Mouse (Mus musculus) lung, embryonic 16.5 days (tissue): ENCODE results near the gene Arhgap32. TPM values are rescaled to one million over a fixed set of nuclear protein-coding genes. Genes with fewer than 3 reads are reported as not detected.

Experiments used
- ATAC-seq: fragments of 200-750 bp; cut with Nextera tagmentation; 2 replicates; pipeline ENCODE4 v1.8.0; 2017; ENCODE audit warnings: low read depth, mild to moderate bottlenecking, moderate library complexity
- H3K27ac ChIP-seq: fragments of 300-500 bp; sonication (generic); 2 replicates; pipeline ENCODE4 v1.5.1; 2014; ENCODE audit warnings: mild to moderate bottlenecking, control low read depth, low read length
- H3K27me3 ChIP-seq: fragments of 300-500 bp; sonication (generic); 2 replicates; pipeline ENCODE4 v1.6.1; 2014; ENCODE audit warnings: low read depth, low read length, mixed read lengths; ENCODE audit not compliant: control insufficient read depth, insufficient read depth
- H3K36me3 ChIP-seq: fragments of 300-500 bp; sonication (generic); 2 replicates; pipeline ENCODE4 v1.6.1; 2014; ENCODE audit warnings: low read length; ENCODE audit not compliant: control insufficient read depth, insufficient read depth
- H3K4me1 ChIP-seq: fragments of 300-500 bp; sonication (generic); replicated peaks from 2 replicates; pipeline ENCODE4 v1.6.1; 2014; ENCODE audit warnings: low read length, mixed read lengths; ENCODE audit not compliant: control insufficient read depth, insufficient read depth
- H3K4me2 ChIP-seq: fragments of 300-500 bp; sonication (generic); 2 replicates; pipeline ENCODE4 v1.6.1; 2014; ENCODE audit warnings: low read depth, low read length, control low read depth
- H3K4me3 ChIP-seq: fragments of 300-500 bp; sonication (generic); 2 replicates; pipeline ENCODE4 v1.5.1; 2014; ENCODE audit warnings: mild to moderate bottlenecking, low read length, control low read depth
- H3K9ac ChIP-seq: fragments of 300-500 bp; sonication (generic); 2 replicates; pipeline ENCODE4 v1.6.1; 2014; ENCODE audit warnings: low read length, control low read depth
- H3K9me3 ChIP-seq: fragments of 300-500 bp; sonication (generic); 2 replicates; pipeline ENCODE4 v1.6.1; 2016; ENCODE audit warnings: low read length; ENCODE audit not compliant: control insufficient read depth
- WGBS: fragments of 180-500 bp; shearing (Covaris S2); extraction: QIAGEN DNeasy Blood & Tissue Kit; methylation state at CpG from one replicate; pipeline ENCODE4 v1.1.7; 2014; 5-methylcytosine and 5-hydroxymethylcytosine counted together
- polyA plus RNA-seq: library from polyadenylated mRNA; unstranded; fragments of >200 nt; fragmentation: Nextera tagmentation; extraction: Ambion mirVana; gene quantifications from 2 replicates; pipeline ENCODE4 v1.2.1, GENCODE M21; 2015

Gene Arhgap32
- polyA plus RNA-seq, 1 experiment from 2014 or later = 4.9 TPM

- H3K27ac ChIP-seq = no peak overlapping the region
- H3K4me2 ChIP-seq = no peak overlapping the region
- H3K27me3 ChIP-seq = no peaks in the 10 kb centered on the region
- no peak for ATAC-seq
- H3K9me3 ChIP-seq = no peaks in the 10 kb centered on the region
- no peak overlapping the region for H3K4me3 ChIP-seq
- H3K9ac ChIP-seq = no peak overlapping the region
- no peaks in the 10 kb centered on the region for H3K36me3 ChIP-seq
- 83% methylated on average over 5 of the region's 5 CpGs for WGBS
- no peaks in the 10 kb centered on the region for H3K4me1 ChIP-seq
Observed at GRCm38 (mm10) chr9:32208071-32208470, 92.1 kb downstream of the Arhgap32 start.

DNA sequence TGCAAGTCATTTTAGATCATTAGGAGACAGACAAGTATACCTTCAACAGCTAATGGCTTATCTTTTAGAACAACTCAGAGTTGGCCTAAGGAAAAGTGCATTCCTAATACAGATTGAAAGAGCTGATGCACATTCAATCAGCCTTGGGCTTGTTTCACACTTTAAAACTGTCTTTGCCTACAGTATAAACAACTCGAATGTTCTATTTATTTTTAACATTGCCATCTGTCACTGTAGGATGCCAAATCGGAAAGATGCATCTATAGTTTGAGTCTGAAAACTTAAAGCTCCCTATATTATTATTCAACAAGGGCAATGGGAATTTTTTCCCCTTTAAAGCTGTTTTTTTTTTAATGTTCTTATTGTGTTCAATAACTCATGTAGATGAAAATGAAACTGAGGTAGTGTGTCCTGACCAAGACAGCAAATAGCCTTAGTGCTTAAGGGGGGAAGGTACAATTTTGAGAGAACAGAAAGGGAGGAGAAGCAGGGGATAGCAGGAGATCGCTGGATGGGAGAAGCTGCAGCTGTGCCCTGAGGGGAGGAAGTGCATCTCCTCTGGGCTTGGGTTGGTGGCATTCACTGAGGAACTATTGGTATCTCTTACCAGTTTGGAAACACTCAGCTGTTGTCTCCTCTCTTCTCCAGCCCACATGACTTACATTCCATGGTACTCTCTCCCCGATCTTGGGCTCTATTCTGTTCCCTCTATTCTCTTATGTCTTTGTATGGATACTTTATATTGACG lies 101.1 kb downstream of the Arhgap32 start:
- H3K36me3 ChIP-seq = no peaks in the 10 kb centered on the region
- H3K4me3 ChIP-seq = no peak overlapping the region
- WGBS = 69% methylated on average over 5 of the region's 5 CpGs
- no peaks in the 10 kb centered on the region for H3K9me3 ChIP-seq
- no peak overlapping the region for H3K9ac ChIP-seq
- no peaks in the 10 kb centered on the region for H3K27me3 ChIP-seq
- ATAC-seq = no peak
- H3K4me1 ChIP-seq = no peaks in the 10 kb centered on the region
- H3K4me2 ChIP-seq = no peak overlapping the region
- no peak overlapping the region for H3K27ac ChIP-seq

- no peak overlapping the region for H3K27ac ChIP-seq
- H3K9ac ChIP-seq = no peak overlapping the region
- 86% methylated on average over 4 of the region's 4 CpGs for WGBS
- H3K9me3 ChIP-seq = no peaks in the 10 kb centered on the region
- ATAC-seq = no peak
- peaks cover 14% of the 10 kb centered on the region for H3K4me1 ChIP-seq
- H3K4me2 ChIP-seq = no peak overlapping the region
- H3K27me3 ChIP-seq = no peaks in the 10 kb centered on the region
- no peak overlapping the region for H3K4me3 ChIP-seq
- no peaks in the 10 kb centered on the region for H3K36me3 ChIP-seq
Observed at GRCm38 (mm10) chr9:32219400-32219799, 103.5 kb downstream of the Arhgap32 start.

GRCm38 (mm10) chr9:32222184-32222583 lies 106.2 kb downstream of the Arhgap32 start:
- Histone ChIP-seq H3K27me3 (no peaks in the 10 kb centered on the region), H3K4me1 (peaks cover 17% of the 10 kb centered on the region), H3K27ac (no peak overlapping the region), H3K36me3 (no peaks in the 10 kb centered on the region), H3K4me2 (no peak overlapping the region), H3K9ac (no peak overlapping the region), H3K9me3 (no peaks in the 10 kb centered on the region), H3K4me3 (no peak overlapping the region)
- 65% methylated on average over 4 of the region's 4 CpGs for WGBS
- no peak for ATAC-seq

- Histone ChIP-seq H3K27ac (peak overlapping the region; percentile 84), H3K9ac (peak overlapping the region; percentile 56; the same call in 1 of the 2 replicates), H3K27me3 (no peaks in the 10 kb centered on the region), H3K4me2 (peak overlapping the region; percentile 43), H3K9me3 (no peaks in the 10 kb centered on the region), H3K36me3 (no peaks in the 10 kb centered on the region), H3K4me1 (peaks cover 20% of the 10 kb centered on the region), H3K4me3 (peak overlapping the region; percentile 40)
- ATAC-seq = peak; percentile 93
- WGBS = 41% methylated on average over 5 of the region's 5 CpGs
Observed at GRCm38 (mm10) chr9:32223739-32224529, 108.0 kb downstream of the Arhgap32 start.

DNA sequence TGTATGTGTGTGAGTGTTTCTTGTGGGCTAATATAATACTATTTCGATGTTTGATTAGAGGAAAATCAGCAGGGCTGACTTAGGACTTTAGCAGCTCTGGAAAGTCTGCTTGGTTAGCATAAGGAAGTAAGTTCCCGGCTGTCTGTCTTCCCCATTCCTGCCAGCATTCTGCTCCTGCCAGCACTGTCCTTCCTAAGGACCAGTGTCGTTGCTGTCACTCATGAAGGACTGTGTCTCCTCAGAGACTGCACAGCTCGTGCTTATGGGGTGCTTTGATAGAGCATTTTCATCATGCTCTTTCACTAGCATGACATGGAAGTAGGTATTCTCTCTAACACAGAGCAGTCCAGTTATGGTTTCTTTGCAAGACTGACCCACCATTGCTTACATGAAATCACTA lies 109.0 kb downstream of the Arhgap32 start:
- 60% methylated on average over 4 of the region's 4 CpGs for WGBS
- Histone ChIP-seq H3K27ac (no peak overlapping the region), H3K4me1 (peaks cover 20% of the 10 kb centered on the region), H3K4me3 (0 out of 2 replicates have a peak overlapping the region, but pooled peaks have one; percentile 3), H3K4me2 (peak overlapping the region; percentile 12; the same call in 1 of the 2 replicates), H3K27me3 (no peaks in the 10 kb centered on the region), H3K36me3 (no peaks in the 10 kb centered on the region), H3K9ac (no peak overlapping the region), H3K9me3 (no peaks in the 10 kb centered on the region)
- no peak for ATAC-seq

DNA sequence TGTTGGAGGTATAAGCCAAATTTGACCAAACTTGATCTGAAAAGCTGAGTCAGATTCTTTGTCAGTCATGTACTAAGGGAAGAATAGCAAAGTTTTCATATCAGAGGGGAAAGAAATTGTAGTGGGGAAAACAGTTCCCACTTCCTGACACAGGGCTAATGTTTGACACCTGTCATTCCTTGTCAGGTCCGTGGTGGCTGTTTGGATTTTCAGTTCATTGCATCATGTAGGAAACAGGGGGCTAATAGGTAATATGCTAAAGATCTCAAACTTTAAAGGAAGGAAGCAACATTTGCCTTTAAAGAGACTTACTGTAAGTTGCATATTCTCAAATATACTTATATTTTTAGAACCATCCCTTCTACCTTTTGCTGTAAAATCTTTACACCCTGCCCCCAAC lies 109.6 kb downstream of the Arhgap32 start:
- WGBS = 66% methylated on average over 1 of the region's 1 CpGs
- Histone ChIP-seq H3K4me3 (no peak overlapping the region), H3K4me2 (no peak overlapping the region), H3K27me3 (no peaks in the 10 kb centered on the region), H3K9me3 (no peaks in the 10 kb centered on the region), H3K36me3 (no peaks in the 10 kb centered on the region), H3K27ac (no peak overlapping the region), H3K4me1 (peaks cover 20% of the 10 kb centered on the region), H3K9ac (no peak overlapping the region)
- ATAC-seq = no peak

GRCm38 (mm10) chr9:32227034-32227433 lies 111.1 kb downstream of the Arhgap32 start:
- H3K36me3 ChIP-seq = no peaks in the 10 kb centered on the region
- no peak overlapping the region for H3K9ac ChIP-seq
- H3K9me3 ChIP-seq = no peaks in the 10 kb centered on the region
- H3K4me2 ChIP-seq = no peak overlapping the region
- H3K27me3 ChIP-seq = no peaks in the 10 kb centered on the region
- H3K4me3 ChIP-seq = no peak overlapping the region
- peaks cover 20% of the 10 kb centered on the region for H3K4me1 ChIP-seq
- no peak for ATAC-seq
- WGBS = 59% methylated on average over 2 of the region's 2 CpGs
- H3K27ac ChIP-seq = no peak overlapping the region

DNA sequence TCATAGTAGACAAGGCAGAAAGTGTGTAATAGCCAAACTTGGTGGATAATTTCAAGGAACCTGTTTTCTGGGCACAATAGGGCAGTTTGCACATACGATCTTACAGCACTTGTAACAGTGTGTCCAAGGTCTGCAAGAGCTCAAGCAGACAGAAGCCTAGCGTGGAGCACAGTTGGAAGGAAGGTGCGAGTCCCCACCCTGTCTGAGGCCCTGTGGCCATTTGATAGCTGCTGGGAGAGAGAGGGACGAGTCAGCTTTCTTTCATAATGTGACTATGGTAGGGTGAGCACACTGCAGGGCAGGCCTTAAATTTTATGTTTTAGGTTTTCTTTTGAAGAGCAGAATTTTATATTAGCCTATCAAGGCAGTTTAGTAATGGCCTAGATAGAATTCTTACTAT lies 117.7 kb downstream of the Arhgap32 start:
- Histone ChIP-seq H3K27me3 (no peaks in the 10 kb centered on the region), H3K36me3 (no peaks in the 10 kb centered on the region), H3K4me3 (no peak overlapping the region), H3K9me3 (no peaks in the 10 kb centered on the region), H3K4me2 (no peak overlapping the region), H3K9ac (no peak overlapping the region), H3K27ac (no peak overlapping the region), H3K4me1 (no peaks in the 10 kb centered on the region)
- WGBS = 83% methylated on average over 4 of the region's 4 CpGs
- no peak for ATAC-seq
